Mouse (Mus musculus): Measurements from ENCODE around the gene Tmem265. TPM values are rescaled to one million over a fixed set of nuclear protein-coding genes. Genes with fewer than 3 reads are reported as not detected.
A peak's percentile ranks its signal among the peaks of the same experiment; 100 is the strongest.

Tmem265 gene
- polyA plus RNA-seq, 1 experiment from 2014 or later: 10.2 TPM

GRCm38 (mm10) chr7:127592575-127592974, 31.4 kb downstream of the Tmem265 start:
- H3K9ac ChIP-seq (ENCODE audit: low read length): no peak overlapping the region
- 92% methylated on average over 14 of the region's 14 CpGs for WGBS
- H3K4me2 ChIP-seq (ENCODE audit: low read depth, low read length, severe bottlenecking): no peak overlapping the region
- peaks cover 3% of the 10 kb centered on the region for H3K4me1 ChIP-seq (replicated peaks; ENCODE audit: control insufficient read depth, insufficient read depth, low read length)
- DNase-seq (ENCODE audit: low spot score) (no peak), ATAC-seq (replicated peaks; ENCODE audit: low FRiP score) (no peak)
- no peaks in the 10 kb centered on the region for H3K9me3 ChIP-seq (ENCODE audit: control insufficient read depth, low read length)
- H3K36me3 ChIP-seq (ENCODE audit: control insufficient read depth, insufficient read depth, low read length): peaks cover 21% of the 10 kb centered on the region
- H3K27me3 ChIP-seq (ENCODE audit: control insufficient read depth, insufficient read depth, low read length): no peaks in the 10 kb centered on the region
- H3K4me3 ChIP-seq (ENCODE audit: low read depth, low read length): no peak overlapping the region
- no peak overlapping the region for H3K27ac ChIP-seq (ENCODE audit: low read depth, low read length)

GRCm38 (mm10) chr7:127596747-127597146, 35.6 kb downstream of the Tmem265 start:
- Histone ChIP-seq H3K27me3 (ENCODE audit: control insufficient read depth, insufficient read depth, low read length) (no peaks in the 10 kb centered on the region), H3K4me2 (ENCODE audit: low read depth, low read length, severe bottlenecking) (no peak overlapping the region), H3K4me3 (ENCODE audit: low read depth, low read length) (no peak overlapping the region), H3K9ac (ENCODE audit: low read length) (no peak overlapping the region), H3K4me1 (replicated peaks; ENCODE audit: control insufficient read depth, insufficient read depth, low read length) (no peaks in the 10 kb centered on the region), H3K27ac (ENCODE audit: low read depth, low read length) (no peak overlapping the region), H3K36me3 (ENCODE audit: control insufficient read depth, insufficient read depth, low read length) (peaks cover 36% of the 10 kb centered on the region), H3K9me3 (ENCODE audit: control insufficient read depth, low read length) (no peaks in the 10 kb centered on the region)
- ATAC-seq (replicated peaks; ENCODE audit: low FRiP score): no peak
- 95% methylated on average over 17 of the region's 17 CpGs for WGBS
- no peak for DNase-seq (ENCODE audit: low spot score)

DNA sequence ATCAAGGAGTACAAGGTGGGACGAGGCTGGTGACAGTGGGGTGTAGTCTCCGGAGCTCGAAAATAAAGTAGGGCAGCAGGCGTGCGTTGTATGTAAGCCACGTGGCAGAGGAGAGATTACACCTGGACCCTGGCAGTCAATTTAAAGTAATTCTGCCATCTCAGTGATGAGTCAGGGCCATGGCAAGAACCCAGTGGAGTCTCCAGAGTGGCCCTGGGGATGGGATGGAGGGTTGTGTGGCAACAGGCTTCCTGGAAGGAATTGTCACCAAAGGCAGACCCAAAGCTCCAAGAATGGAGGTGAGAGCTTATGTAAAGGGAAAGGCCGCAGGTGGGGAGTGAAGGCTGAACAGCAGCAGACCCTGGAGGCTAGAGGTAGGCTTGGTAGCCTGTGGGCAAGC, 39.4 kb downstream of the Tmem265 start:
- 96% methylated on average over 7 of the region's 7 CpGs for WGBS
- peaks cover 31% of the 10 kb centered on the region for H3K36me3 ChIP-seq (ENCODE audit: control insufficient read depth, insufficient read depth, low read length)
- ATAC-seq (replicated peaks; ENCODE audit: low FRiP score) (no peak), DNase-seq (ENCODE audit: low spot score) (no peak)
- H3K4me1 ChIP-seq (replicated peaks; ENCODE audit: control insufficient read depth, insufficient read depth, low read length): no peaks in the 10 kb centered on the region
- no peak overlapping the region for H3K9ac ChIP-seq (ENCODE audit: low read length)
- no peak overlapping the region for H3K27ac ChIP-seq (ENCODE audit: low read depth, low read length)
- no peak overlapping the region for H3K4me2 ChIP-seq (ENCODE audit: low read depth, low read length, severe bottlenecking)
- H3K9me3 ChIP-seq (ENCODE audit: control insufficient read depth, low read length): no peaks in the 10 kb centered on the region
- no peak overlapping the region for H3K4me3 ChIP-seq (ENCODE audit: low read depth, low read length)
- H3K27me3 ChIP-seq (ENCODE audit: control insufficient read depth, insufficient read depth, low read length): no peaks in the 10 kb centered on the region

GRCm38 (mm10) chr7:127601735-127602134, 40.5 kb downstream of the Tmem265 start:
- H3K9me3 ChIP-seq (ENCODE audit: control insufficient read depth, low read length): no peaks in the 10 kb centered on the region
- no peak overlapping the region for H3K9ac ChIP-seq (ENCODE audit: low read length)

GRCm38 (mm10) chr7:127602903-127603302, 41.7 kb downstream of the Tmem265 start:
- no peaks in the 10 kb centered on the region for H3K4me1 ChIP-seq (replicated peaks; ENCODE audit: control insufficient read depth, insufficient read depth, low read length)
- DNase-seq (ENCODE audit: low spot score): no peak
- WGBS: 95% methylated on average over 2 of the region's 2 CpGs
- H3K9ac ChIP-seq (ENCODE audit: low read length): no peak overlapping the region
- no peak for ATAC-seq (replicated peaks; ENCODE audit: low FRiP score)
- no peaks in the 10 kb centered on the region for H3K9me3 ChIP-seq (ENCODE audit: control insufficient read depth, low read length)
- no peak overlapping the region for H3K27ac ChIP-seq (ENCODE audit: low read depth, low read length)
- H3K4me2 ChIP-seq (ENCODE audit: low read depth, low read length, severe bottlenecking): no peak overlapping the region
- H3K27me3 ChIP-seq (ENCODE audit: control insufficient read depth, insufficient read depth, low read length): no peaks in the 10 kb centered on the region
- no peak overlapping the region for H3K4me3 ChIP-seq (ENCODE audit: low read depth, low read length)
- peaks cover 18% of the 10 kb centered on the region; the same call in 1 of the 2 replicates for H3K36me3 ChIP-seq (ENCODE audit: control insufficient read depth, insufficient read depth, low read length)

More at GRCm38 (mm10) chr7:127601735-127602134, 40.5 kb downstream of the Tmem265 start:
- no peak overlapping the region for H3K4me3 ChIP-seq (ENCODE audit: low read depth, low read length)
- ATAC-seq (replicated peaks; ENCODE audit: low FRiP score) (no peak), DNase-seq (ENCODE audit: low spot score) (no peak)
- no peak overlapping the region for H3K27ac ChIP-seq (ENCODE audit: low read depth, low read length)
- no peaks in the 10 kb centered on the region for H3K4me1 ChIP-seq (replicated peaks; ENCODE audit: control insufficient read depth, insufficient read depth, low read length)
- H3K36me3 ChIP-seq (ENCODE audit: control insufficient read depth, insufficient read depth, low read length): peaks cover 25% of the 10 kb centered on the region
- no peak overlapping the region for H3K4me2 ChIP-seq (ENCODE audit: low read depth, low read length, severe bottlenecking)
- H3K27me3 ChIP-seq (ENCODE audit: control insufficient read depth, insufficient read depth, low read length): no peaks in the 10 kb centered on the region
- 88% methylated on average over 4 of the region's 4 CpGs for WGBS

DNA sequence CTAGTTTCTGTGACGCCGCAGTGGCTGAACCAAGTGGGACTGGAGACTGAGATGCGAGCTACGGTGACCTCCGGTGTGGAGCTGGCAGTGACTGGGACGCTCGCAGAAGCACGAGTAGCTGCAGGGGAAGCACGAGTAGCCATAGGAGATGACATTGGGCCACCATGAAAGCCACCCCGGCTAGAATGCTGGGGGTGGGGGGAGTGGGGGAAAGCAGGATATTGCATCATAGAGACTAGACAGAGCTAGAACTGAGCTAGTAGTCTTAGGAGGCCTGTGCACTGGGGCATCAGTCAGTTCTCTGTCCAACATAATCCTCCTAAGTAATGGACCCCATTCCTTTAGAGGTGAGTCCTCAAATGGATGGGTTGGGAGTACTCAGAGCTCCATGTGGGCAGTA, 43.1 kb downstream of the Tmem265 start:
- Histone ChIP-seq H3K4me3 (ENCODE audit: low read depth, low read length) (no peak overlapping the region), H3K27ac (ENCODE audit: low read depth, low read length) (no peak overlapping the region), H3K4me1 (replicated peaks; ENCODE audit: control insufficient read depth, insufficient read depth, low read length) (no peaks in the 10 kb centered on the region), H3K9me3 (ENCODE audit: control insufficient read depth, low read length) (no peaks in the 10 kb centered on the region), H3K4me2 (ENCODE audit: low read depth, low read length, severe bottlenecking) (no peak overlapping the region), H3K9ac (ENCODE audit: low read length) (no peak overlapping the region), H3K36me3 (ENCODE audit: control insufficient read depth, insufficient read depth, low read length) (peaks cover 18% of the 10 kb centered on the region; the same call in 1 of the 2 replicates), H3K27me3 (ENCODE audit: control insufficient read depth, insufficient read depth, low read length) (no peaks in the 10 kb centered on the region)
- DNase-seq (ENCODE audit: low spot score) (no peak), ATAC-seq (replicated peaks; ENCODE audit: low FRiP score) (no peak)
- WGBS: 89% methylated on average over 10 of the region's 10 CpGs

DNA sequence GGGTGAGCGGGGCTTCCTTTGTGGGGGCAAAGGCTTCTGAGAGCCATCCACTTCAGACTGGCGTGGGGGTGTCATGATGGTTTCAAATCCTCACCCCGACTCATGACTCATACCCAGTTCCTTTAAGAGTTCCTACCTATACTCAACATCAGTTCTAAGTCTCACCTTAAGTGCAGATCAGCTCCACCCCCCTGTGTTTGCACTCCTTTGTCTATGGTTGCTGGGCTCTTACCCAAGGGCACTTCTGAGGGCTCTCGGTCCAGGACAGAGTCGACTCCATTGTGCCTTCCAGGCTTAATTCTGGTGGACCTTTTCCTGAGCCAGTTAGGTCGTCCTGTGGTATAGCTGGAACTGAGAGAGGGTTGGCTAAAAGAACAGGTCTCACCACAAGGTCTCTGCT, 46.0 kb downstream of the Tmem265 start:
- no peaks in the 10 kb centered on the region for H3K27me3 ChIP-seq (ENCODE audit: control insufficient read depth, insufficient read depth, low read length)
- H3K4me1 ChIP-seq (replicated peaks; ENCODE audit: control insufficient read depth, insufficient read depth, low read length): no peaks in the 10 kb centered on the region
- no peak overlapping the region for H3K27ac ChIP-seq (ENCODE audit: low read depth, low read length)
- H3K9ac ChIP-seq (ENCODE audit: low read length): no peak overlapping the region
- WGBS: 82% methylated on average over 6 of the region's 6 CpGs
- no peak for DNase-seq (ENCODE audit: low spot score)
- no peak overlapping the region for H3K4me2 ChIP-seq (ENCODE audit: low read depth, low read length, severe bottlenecking)
- ATAC-seq (replicated peaks; ENCODE audit: low FRiP score): no peak
- H3K4me3 ChIP-seq (ENCODE audit: low read depth, low read length): no peak overlapping the region
- H3K36me3 ChIP-seq (ENCODE audit: control insufficient read depth, insufficient read depth, low read length): peaks cover 30% of the 10 kb centered on the region
- H3K9me3 ChIP-seq (ENCODE audit: control insufficient read depth, low read length): no peaks in the 10 kb centered on the region

DNA sequence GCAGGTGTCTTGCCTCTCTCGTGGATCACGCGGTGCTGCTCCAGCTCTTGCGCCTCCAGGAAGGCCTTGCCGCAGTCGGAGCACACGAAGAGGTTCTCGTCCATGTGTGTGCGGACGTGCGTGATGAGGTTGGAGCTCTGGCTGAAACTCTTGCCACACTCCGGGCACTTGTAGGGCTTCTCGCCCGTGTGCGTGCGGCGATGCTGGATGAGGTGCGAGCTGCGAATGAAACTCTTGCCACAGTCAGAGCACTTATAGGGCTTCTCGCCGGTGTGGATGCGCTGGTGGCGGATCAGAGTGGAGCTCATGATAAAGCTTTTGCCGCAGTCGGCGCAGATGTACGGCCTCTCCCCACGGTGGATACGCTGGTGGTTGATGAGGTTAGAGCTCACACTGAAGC, 49.8 kb downstream of the Tmem265 start:
- Histone ChIP-seq H3K27me3 (ENCODE audit: control insufficient read depth, insufficient read depth, low read length) (no peaks in the 10 kb centered on the region), H3K36me3 (ENCODE audit: control insufficient read depth, insufficient read depth, low read length) (peaks cover 28% of the 10 kb centered on the region), H3K9me3 (ENCODE audit: control insufficient read depth, low read length) (no peaks in the 10 kb centered on the region), H3K4me2 (ENCODE audit: low read depth, low read length, severe bottlenecking) (no peak overlapping the region), H3K4me3 (ENCODE audit: low read depth, low read length) (no peak overlapping the region), H3K27ac (ENCODE audit: low read depth, low read length) (no peak overlapping the region), H3K4me1 (replicated peaks; ENCODE audit: control insufficient read depth, insufficient read depth, low read length) (peaks cover 11% of the 10 kb centered on the region; the same call in 1 of the 2 replicates), H3K9ac (ENCODE audit: low read length) (no peak overlapping the region)
- no peak for ATAC-seq (replicated peaks; ENCODE audit: low FRiP score)
- 95% methylated on average over 29 of the region's 29 CpGs for WGBS
- DNase-seq (ENCODE audit: low spot score): peak; percentile 44

- no peak overlapping the region for H3K4me2 ChIP-seq (ENCODE audit: low read depth, low read length, severe bottlenecking)
- peaks cover 28% of the 10 kb centered on the region for H3K36me3 ChIP-seq (ENCODE audit: control insufficient read depth, insufficient read depth, low read length)
- no peak overlapping the region for H3K27ac ChIP-seq (ENCODE audit: low read depth, low read length)
- H3K9me3 ChIP-seq (ENCODE audit: control insufficient read depth, low read length): no peaks in the 10 kb centered on the region
- no peak for ATAC-seq (replicated peaks; ENCODE audit: low FRiP score)
- 98% methylated on average over 26 of the region's 26 CpGs for WGBS
- H3K4me1 ChIP-seq (replicated peaks; ENCODE audit: control insufficient read depth, insufficient read depth, low read length): peaks cover 12% of the 10 kb centered on the region; the same call in 1 of the 2 replicates
- H3K27me3 ChIP-seq (ENCODE audit: control insufficient read depth, insufficient read depth, low read length): no peaks in the 10 kb centered on the region
- no peak overlapping the region for H3K9ac ChIP-seq (ENCODE audit: low read length)
- peak; percentile 51 for DNase-seq (ENCODE audit: low spot score)
- no peak overlapping the region for H3K4me3 ChIP-seq (ENCODE audit: low read depth, low read length)
Observed at GRCm38 (mm10) chr7:127611561-127611960, 50.4 kb downstream of the Tmem265 start.

Data from forebrain, embryonic 11.5 days (tissue).